Mouse (Mus musculus) embryonic fibroblast, embryonic 13.5 days (primary cell): Measurements from ENCODE around the gene Zik1. TPM values are rescaled to one million over a fixed set of nuclear protein-coding genes. Genes with fewer than 3 reads are reported as not detected.

Source experiments
- H3K27ac ChIP-seq: 2 replicates; pipeline ENCODE4 v1.5.1; 2012; ENCODE audit warnings: low read length, control low read depth, inconsistent platforms; ENCODE audit not compliant: insufficient read depth
- H3K4me1 ChIP-seq: 2 replicates; pipeline ENCODE4 v1.6.1; 2011; ENCODE audit warnings: low read length; ENCODE audit not compliant: control insufficient read depth, insufficient read depth
- H3K4me3 ChIP-seq: 2 replicates; pipeline ENCODE4 v1.5.1; 2011; ENCODE audit warnings: mild to moderate bottlenecking, control low read depth, low read length; ENCODE audit not compliant: insufficient read depth
- CTCF ChIP-seq: IDR thresholded peaks from 2 replicates; pipeline ENCODE4 v1.5.1; 2011; ENCODE audit warnings: mild to moderate bottlenecking, control low read depth, low read length, moderate library complexity, borderline replicate concordance; ENCODE audit not compliant: insufficient read depth
- POLR2A ChIP-seq: IDR thresholded peaks from 2 replicates; pipeline ENCODE4 v1.6.1; 2011; ENCODE audit warnings: low read depth, mild to moderate bottlenecking, control low read depth, low read length, moderate library complexity
- polyA plus RNA-seq: library from polyadenylated mRNA; stranded (reverse); fragments of >200 nt; gene quantifications from 2 replicates; pipeline ENCODE4 v1.2.4, GENCODE M21; 2011; ENCODE audit warnings: low read depth; ENCODE audit not compliant: missing spikeins, insufficient read length

The Zik1 gene
- polyA plus RNA-seq = 6.5 and 7.6 TPM in 2 replicates

DNA sequence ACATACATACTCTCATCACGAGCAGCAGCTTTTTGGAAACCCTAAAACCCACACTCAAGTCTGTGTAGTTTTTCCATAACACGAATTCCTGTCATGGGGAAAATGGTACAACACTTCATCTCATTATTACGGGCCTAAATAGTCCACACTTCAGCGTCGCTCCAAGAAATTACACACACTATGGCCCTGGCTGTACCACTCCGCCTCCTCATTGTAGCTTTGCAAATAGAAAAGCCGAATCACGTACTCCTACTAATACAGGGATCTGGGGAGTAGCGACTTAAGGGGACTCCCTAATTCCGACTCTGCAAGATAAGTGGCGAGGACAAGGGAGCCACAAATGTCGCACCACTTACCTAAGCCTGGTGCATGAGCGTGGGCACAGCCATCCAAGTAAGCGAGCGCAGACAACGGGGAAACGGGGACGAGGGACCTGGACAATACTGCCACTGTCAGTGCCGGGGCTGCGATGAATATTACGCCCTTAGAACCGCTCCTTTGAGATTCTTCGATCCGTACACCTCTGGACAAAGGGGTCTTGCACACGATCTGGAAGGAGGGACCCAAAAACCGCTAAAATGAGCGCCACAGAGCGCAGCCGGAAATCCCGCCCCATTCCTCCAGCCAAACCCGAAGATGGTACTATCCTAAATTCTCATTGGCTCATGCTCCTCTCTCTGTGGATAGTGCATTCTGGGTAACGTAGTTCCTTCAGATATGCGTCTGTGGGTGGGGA lies at the start of gene Zik1:
Gene Zik1, minus strand, starts transcription at position 609 of the 736 bp plus-strand sequence.
- H3K4me1 ChIP-seq = peaks cover 5% of the 10 kb centered on the region
- TF ChIP-seq CTCF (no peak), POLR2A (peak; percentile 52; the same call in 1 of the 2 replicates)

DNA sequence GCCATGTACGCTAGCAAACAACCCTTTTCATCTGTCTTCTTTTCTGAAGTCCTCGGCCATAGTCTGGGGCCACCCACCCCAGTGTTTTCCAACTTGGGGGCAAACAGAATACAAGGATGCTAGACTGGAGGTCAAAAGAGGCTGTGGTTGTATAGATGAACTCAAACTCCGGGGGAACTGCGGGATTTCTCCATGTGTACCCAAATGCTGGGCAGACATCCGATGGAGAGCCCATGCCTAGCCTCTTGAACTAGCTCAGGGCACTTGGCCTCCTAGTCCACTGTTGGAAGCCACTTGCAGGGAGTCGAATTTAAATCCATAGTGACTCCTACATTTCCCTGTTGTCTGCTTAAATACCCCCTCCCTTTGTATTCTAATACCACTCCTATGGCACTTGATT lies 384 bp upstream of the Zik1 start:
- H3K27ac ChIP-seq = no peak overlapping the region
- peaks cover 5% of the 10 kb centered on the region for H3K4me1 ChIP-seq
- no peak overlapping the region for H3K4me3 ChIP-seq
- TF ChIP-seq CTCF = no peak
- no peak for TF ChIP-seq POLR2A

More for the DNA sequence above, at the start of gene Zik1:
- Histone ChIP-seq H3K4me3 (peak within 1 kb of the TSS; percentile 88), H3K27ac (no peak within 1 kb of the TSS)

DNA sequence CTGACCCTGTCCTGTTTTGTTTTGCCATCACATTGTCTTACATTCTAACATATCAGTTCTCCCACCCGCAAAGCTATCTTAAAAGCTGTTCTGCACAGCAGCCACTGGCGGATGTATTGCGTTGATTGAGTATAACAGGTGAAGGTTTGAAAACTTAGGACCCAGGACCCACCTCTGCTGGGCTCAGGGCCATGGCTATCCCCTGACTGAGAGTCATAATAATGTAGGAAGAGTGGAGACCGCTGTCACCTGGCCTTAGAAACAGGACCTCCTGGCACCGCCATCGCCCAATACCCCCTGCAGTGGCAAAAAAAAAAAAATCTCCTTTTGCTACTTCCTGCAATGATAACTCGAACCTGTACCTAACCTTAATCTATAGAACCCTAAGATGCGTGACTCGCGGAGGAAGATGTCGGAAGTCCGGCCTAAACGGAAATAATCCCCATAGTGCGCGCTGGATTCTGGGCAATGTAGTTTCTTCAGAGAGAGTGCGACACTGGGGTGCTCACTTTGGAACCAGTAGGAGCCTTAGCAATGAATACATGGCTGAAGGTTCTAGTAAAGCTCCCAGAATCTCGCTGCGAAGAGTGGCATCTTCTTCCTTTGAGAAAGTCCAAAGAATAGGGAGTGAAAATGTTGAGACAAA lies 14.5 kb downstream of the Zik1 start:
- peak overlapping the region; percentile 31 for H3K4me3 ChIP-seq
- H3K27ac ChIP-seq = no peak overlapping the region
- no peaks in the 10 kb centered on the region for H3K4me1 ChIP-seq
- TF ChIP-seq CTCF = no peak
- TF ChIP-seq POLR2A = peak; percentile 32; the same call in 1 of the 2 replicates

DNA sequence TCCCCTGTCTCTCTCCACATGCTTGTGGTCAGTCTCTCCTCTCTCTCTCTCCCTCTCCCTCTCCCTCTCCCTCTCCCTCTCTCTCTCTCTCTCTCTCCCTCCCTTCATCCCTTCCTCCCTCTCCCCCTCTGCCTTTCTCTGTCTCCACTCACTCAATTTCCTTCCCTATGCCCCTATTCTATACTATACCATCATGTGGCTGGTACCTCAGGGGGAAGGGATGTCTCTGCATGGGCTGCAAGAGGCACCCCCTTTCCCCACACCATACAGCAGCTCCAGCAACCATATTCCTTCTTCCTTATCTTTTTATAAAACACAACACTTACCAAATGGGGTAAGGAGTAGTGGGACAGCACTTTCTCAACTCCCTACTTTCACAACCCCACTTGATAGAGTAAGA lies 15.4 kb downstream of the Zik1 start:
- TF ChIP-seq POLR2A (no peak), CTCF (no peak)
- Histone ChIP-seq H3K4me1 (no peaks in the 10 kb centered on the region), H3K27ac (no peak overlapping the region), H3K4me3 (no peak overlapping the region)

DNA sequence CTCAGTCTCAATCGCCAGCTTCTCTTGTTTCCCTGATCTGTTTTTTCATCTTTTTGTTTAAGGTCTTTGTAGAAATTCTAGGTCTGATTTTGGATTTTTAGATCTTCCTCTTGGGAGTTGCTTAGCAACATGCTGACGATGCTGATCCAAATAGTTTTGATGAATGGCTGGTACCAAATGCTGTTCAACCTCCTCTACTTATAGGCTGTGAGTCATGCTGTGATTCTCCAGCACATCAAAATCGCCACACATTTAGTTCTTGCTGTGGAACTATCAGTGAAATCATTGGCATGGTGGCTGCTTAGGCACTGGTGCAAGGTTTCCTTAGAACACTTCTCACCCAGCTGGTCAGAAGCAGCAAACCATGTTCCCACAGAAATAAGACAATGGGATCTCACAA lies 37.0 kb downstream of the Zik1 start:
- Histone ChIP-seq H3K4me3 (no peak overlapping the region), H3K4me1 (no peaks in the 10 kb centered on the region), H3K27ac (no peak overlapping the region)
- TF ChIP-seq POLR2A (no peak), CTCF (no peak)

DNA sequence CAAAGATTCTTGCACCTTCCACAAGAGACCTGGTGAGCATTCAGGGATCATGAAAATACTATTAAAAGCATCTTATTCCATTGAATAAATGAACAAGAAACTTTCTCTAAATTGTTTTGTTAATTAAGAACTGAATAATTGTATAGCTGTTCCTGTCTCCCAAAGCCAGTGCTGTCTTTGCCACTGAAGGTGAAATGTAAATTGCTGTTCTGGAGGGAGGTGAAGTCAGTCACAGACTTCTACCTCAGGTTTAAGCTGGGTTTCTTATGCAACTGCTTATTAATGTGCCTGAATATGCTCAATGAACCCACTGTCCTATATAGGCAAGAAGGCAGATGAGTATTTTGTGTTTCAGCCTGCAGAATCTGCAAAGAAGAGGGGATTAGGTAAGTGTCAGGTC lies 52.2 kb downstream of the Zik1 start, which contains the start of gene Vmn1r67:
Gene Vmn1r67, plus strand, starts transcription at position 301 of the 400 bp plus-strand sequence.
- H3K4me1 ChIP-seq = no peaks in the 10 kb centered on the region
- TF ChIP-seq CTCF (no peak), POLR2A (no peak)
- no peak within 1 kb of the TSS for H3K27ac ChIP-seq

More for the DNA sequence above, 52.2 kb downstream of the Zik1 start, which contains the start of gene Vmn1r67:
- no peak within 1 kb of the TSS for H3K4me3 ChIP-seq

Other genes starting within 250 kb of the Zik1 start
- not detected in 2 replicates for gene Vmn1r66, start 217.4 kb downstream of the Zik1 start, polyA plus RNA-seq
- gene Vmn1r67, start 52.1 kb downstream of the Zik1 start, polyA plus RNA-seq = not detected in 2 replicates
- not detected in 2 replicates for gene Vmn1r68, start 63.1 kb upstream of the Zik1 start, polyA plus RNA-seq
- not detected in 2 replicates for gene Vmn1r69, start 118.3 kb upstream of the Zik1 start, polyA plus RNA-seq
- gene Vmn1r70, start 136.1 kb upstream of the Zik1 start, polyA plus RNA-seq = not detected in 2 replicates
- gene Nlrp4b, start 192.4 kb upstream of the Zik1 start, polyA plus RNA-seq = not detected in 2 replicates